Mouse (Mus musculus): Measurements from ENCODE around the gene Kif5a.

- TF ChIP-seq POLR2A (IDR thresholded peaks at IDR 0.05; ENCODE audit: low read depth, low read length), result no peak; the same call in 1 of the 2 replicates
- TF ChIP-seq CTCF (IDR thresholded peaks at IDR 0.05; ENCODE audit: borderline replicate concordance, insufficient read depth, low read length), result no peak
Observed at GRCm38 (mm10) chr10:127293590-127294113, 30.5 kb upstream of the Kif5a start.
